Mouse (Mus musculus) E14TG2a.4 (cell line): Measurements from ENCODE around the gene Apba2.

Experiments
- CTCF ChIP-seq: conservative IDR thresholded peaks from 2 replicates; pipeline ENCODE4 v1.5.1; 2014; ENCODE audit warnings: low read length
- NANOG ChIP-seq: IDR thresholded peaks from 2 replicates; pipeline ENCODE4 v1.6.1; 2014; ENCODE audit warnings: borderline replicate concordance, low read length, mixed read lengths
- POU5F1 ChIP-seq: IDR thresholded peaks from 2 replicates; pipeline ENCODE4 v1.6.1; 2014; ENCODE audit warnings: low read length, borderline replicate concordance

DNA sequence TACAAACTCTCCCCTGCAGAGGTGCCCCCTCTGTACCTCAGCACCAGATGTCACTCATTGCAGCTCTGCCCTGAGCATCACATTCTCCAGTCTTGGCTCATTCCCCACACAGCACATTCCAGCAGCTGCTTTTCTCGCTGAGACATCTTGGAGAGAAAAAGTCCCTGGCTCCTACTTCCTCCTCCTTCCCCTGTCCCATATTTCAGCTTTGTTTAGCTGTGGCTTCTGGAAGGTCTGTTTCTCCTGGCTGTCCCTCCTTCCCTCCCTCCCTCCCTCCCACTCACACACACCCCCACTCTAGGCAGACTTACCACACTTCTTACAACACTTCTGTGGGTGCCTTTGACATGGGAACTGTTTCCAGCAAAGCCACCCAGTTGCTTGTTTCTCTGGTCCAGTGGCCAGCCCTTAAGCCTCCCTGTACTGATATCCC is 75.0 kb downstream of the Apba2 start:
- TF ChIP-seq CTCF: no peak
- TF ChIP-seq POU5F1: no peak
- TF ChIP-seq NANOG: no peak
